Mouse (Mus musculus) testis, postnatal 14 days (tissue): ENCODE data around the gene Aph1a.
"Not testable (repeated sequence)": the region's sequence is repeated elsewhere in the genome, so short reads cannot be mapped to it uniquely, and the experiment has no call there.

Source experiments
- DNase-seq: peaks from one replicate; pipeline ENCODE4 v3.0.0; 2021; ENCODE audit warnings: low spot score

Aph1a gene

DNA sequence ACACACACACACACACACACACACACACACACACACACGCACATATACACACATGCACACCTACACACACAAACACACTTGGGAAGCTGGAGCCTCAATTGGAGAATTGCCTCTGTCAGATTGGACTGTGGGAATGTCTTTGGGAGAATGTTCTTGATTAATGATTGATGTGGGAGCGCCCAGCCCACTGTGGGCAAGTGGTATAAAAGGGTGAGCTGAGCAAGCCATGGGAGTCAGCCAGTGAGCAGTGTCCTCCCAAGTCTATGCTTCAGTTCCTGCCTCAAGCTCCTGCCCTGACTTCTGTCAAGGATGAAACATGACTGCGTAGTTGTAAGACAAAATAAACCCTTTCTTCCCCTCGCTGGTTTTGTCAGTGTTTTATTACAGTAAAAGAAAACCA, 6.2 kb upstream of the Aph1a start:
- no peak for DNase-seq

DNA sequence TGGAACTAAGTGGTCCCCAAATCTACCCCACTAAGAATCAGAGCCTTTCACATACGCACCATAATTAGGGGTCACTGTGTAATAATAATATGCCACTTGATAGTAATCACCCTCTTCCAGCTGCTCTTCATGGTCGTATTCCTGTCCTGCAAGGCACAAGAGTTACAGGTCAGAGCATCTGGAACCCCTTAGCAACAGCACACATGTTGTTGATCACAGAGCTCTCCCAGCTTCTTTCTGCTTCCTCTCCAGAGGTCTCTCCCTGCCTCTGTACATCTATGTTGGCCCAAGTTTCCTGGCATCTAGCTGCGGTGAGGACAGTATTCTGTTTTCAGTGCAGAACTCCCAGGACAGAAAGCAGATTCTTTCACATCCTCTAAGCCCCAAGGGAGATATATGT, 4.1 kb upstream of the Aph1a start:
- no peak for DNase-seq

DNA sequence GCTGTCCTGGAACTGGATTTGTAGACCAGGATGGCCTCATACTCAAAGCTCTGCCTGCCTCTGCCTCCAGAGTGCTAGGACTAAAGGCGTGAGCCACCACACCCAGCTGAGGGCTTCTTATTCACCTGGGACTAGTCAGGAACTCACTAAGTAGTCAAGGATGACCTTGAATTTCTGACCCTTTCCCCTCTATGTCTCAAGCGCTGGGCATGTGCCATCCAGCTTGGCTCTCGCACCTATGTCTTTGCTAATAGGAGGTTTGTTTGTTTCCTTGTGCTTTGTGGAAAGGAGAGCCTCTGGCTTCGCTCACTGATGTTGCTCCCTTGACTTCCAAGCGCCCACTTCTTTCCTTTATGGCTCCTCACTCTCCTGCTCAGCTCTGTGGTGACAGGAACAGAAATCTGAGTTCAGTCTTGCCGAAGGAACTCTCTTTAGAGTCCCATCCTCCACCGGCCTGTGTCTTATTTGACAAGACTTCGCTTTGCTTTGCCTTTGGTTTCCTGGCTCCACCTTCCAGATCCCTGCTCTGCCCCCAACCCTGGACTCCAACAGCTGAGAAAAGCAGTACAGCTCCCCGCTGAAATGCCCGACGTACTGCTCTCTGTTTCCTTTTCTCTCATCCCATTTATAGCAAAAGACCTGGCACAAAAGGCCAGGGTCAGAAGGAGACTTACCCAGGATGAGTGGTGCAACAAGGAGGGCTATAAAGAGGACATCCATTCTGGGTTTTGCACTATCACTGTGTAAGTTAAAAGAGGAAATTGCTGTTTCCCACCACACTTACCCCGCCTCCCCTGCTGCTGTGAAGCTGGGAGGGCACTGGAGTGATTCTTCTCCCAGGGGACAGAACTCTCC, 2.3 kb upstream of the Aph1a start, which contains the start of gene BC028528:
Gene BC028528, minus strand, starts transcription at position 795 of the 855 bp plus-strand sequence.
- no peak for DNase-seq

DNA sequence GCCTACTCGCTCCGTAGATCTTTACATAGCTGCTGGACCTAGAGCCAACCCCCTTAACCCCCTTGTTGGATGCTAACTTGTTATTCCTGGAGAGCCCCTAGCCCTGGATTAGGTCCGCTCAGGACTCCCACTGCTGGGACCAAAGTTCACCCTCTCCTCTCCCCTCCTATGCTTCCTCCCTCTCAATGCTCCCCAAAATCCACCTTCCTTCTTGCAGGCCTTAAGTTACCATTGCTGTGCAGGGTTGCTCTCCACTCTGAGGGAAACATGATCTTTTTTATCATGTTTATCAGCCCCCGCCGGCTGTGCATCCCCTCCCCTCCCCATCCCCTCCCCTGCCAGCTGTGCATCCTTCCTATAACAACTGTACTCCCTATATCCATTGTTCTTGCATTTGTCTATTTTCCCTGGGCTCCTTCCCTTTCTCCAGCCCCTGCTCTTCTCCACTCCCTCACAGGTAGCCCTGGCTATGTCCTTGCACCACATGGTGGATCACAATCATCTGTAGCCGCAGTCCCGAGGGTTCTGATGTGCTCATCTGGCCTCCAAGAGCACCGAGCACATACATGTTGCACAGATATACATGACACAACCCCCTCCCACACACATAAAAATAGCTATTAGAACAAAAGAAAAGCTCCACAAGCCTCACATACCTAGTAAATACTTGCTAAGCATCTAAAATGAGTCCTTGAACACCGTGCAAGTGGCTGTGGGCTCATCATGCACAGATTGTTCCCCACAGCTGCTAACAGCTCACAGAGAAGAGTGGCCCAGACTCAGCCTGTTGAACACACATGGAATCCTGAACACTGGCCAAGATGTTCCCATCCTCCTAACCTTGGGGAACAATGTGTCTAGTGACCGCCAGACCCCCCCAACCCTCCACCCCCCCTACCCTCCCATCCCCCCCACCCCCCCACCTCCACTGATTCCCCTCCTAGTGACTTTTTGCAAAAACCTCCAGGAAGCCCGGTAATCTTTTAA, 1.4 kb upstream of the Aph1a start:
- peak; percentile 60 for DNase-seq

DNA sequence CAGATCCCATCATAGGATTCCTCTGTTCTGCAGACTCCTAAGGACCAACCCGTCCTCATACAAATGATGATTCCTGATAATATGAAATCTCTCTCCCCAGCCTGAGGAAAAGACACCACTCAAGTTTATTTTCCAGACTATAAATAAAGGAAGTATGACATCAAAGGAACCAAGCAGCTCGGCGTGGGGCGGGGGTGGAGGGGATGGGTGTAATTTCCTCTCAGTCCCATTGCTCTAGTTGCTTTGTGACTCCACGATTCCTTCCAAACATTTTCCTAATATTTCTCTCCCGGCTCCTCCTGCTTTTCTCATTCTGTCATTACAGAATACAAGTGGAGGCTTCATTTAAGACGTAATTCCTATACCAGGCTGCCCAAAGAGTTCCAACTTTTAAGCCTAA, 643 bp upstream of the Aph1a start:
- DNase-seq = no peak

DNA sequence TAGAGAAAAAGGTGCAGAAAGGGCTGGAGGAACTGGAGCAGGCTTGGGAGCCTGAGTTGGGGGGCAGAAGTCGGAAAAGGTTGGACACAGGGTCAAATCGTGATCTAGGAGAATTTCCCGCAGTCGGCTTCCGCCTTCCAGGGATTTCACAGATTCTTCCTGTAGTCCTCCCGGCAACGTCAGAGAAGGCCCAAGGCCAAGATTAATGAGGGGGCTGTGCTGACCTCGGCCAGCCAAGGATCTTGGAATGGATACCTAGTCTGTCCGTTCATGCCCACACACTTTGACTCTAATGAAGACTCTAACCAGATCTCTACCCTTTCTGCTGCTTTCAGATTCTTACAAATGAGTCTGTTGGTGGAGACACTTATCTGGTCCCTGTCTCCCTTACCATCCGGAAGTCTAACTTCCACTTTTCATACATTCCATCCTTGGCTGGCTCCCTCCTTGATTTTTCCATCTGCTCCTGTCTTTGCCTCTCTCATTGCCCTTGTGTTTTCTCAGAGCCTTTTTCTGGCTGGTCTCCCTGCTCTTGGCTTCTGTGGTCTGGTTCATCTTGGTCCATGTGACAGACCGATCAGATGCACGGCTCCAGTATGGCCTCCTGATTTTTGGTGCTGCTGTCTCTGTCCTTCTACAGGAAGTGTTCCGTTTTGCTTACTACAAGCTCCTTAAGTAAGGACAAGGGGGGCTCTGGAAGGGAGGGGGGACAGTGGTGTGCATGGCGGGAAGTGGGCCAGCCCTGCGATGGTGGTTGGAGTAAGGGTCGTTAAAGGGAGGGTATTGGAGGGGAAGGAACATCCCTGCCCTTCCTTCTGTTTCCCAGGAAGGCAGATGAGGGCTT, 770 bp downstream of the Aph1a start:
- DNase-seq = peak; percentile 77

DNA sequence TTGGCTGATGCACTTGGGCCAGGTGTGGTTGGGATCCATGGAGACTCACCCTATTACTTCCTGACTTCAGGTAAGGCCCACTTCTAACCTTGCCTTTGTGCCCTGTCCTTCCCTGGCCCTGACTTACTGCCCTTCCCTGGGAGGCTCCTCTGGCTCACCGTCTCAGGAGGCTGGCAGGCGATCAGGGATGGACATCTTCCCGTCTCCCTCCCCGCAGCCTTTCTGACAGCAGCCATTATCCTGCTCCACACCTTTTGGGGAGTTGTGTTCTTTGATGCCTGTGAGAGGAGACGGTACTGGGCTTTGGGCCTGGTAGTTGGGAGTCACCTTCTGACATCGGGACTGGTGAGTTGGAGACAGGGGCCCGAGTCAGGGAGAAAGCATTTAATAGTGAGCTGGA, 1.7 kb downstream of the Aph1a start:
- not testable (repeated sequence) for DNase-seq

DNA sequence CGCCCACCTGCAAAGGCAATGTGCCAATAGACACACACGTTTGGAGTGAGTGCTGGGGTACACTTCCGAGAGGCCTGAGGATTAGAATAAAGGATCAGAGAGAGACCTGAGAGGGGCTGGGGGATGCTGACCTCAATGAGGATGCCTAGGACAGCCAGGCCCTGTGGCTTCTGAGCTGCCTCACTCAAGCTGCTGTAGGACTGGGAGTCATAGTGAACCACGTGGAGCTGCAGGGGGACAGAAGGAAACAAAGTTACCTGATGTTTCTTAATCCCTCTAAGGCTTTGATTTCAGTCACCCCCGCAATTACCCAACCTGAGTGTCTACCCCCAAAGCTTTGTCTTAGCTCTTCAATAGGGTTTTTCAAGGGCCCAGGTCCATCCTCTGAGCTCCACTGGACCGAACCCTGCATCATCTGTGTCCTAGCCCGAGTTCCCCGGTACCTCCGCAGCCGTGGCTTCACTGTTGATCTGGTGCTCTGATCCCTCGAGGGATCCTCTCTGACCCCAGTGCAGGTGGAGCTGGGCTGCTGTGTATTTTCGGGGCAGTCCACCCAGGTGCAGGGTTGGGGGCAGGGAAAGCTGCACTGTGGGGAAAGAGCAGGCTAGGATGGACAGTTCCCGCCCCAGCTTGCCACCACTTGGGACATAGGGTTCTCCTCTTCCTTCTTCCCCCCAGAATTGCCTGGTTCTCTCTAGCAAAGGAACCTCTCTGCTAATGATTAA, 6.2 kb downstream of the Aph1a start:
- DNase-seq = peak; percentile 64

DNA sequence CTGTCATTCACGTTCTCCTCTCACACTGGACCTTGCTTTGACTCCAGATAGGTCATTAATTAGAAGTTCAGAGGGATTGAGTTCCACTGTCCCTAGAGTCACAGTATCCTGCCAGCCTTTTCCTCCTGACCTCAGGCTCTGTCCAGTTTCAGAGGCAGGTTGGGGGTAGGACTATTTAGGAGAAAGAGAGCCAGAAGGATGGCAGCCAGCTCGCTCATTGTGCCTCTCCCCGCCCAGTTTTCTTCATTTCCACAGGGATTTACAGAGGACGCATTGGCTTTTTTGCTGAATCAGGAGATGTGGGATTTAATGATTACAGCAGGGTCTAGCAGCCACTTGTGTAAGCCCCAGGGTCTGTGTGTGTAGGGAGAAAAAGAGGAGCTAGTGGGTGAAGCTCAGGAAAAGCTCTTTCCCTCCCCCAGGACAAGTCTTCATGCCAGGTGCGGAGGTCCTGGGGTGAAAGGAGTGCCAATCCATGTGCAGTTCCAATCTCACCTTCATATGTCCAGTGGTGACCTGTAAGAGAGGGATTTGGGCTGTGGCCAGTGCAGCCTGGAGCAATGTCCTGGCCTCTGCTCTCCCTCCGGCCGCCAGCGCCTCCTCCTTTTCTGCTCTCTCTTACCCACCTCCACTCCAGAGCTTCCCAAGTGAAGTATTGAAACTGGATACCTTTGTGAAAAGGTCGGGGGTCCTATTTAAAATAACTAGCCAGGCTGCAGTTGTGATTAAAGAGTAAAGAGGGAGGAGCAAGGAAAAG, 8.0 kb downstream of the Aph1a start:
- no peak for DNase-seq

DNA sequence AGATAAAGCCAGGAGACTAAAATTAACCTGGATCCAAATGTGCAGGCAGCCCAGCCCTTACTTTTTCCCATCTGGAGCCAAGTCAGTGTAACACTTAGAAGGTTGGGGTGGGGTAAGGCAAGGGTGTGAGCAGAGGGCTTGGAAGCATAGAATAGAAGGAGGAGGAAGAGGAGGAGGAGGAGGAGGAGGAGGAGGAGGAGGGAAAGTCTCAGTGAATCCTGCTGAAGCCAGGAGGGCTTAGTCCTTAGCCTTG, 8.5 kb downstream of the Aph1a start:
- DNase-seq = no peak

DNA sequence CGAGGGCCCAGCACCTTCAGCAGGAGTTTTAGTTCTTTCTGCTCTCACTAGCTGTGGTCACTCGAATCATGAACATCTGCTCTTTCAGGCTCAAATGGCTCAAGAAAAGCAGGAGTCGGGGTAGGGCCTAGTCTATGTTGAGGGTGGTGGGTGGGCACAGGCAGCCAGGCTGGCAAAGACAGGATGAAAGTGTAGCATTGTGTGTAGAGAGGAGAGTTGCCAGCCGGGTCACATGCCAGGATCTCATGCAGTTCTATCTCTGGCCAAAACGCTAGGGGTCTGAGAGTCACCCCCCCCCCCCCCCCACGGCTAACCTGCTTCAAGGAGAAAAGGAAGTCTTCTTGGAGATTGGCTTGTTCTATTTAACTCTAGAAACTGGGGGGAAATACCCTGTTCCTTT, 8.9 kb downstream of the Aph1a start:
- DNase-seq = no peak

DNA sequence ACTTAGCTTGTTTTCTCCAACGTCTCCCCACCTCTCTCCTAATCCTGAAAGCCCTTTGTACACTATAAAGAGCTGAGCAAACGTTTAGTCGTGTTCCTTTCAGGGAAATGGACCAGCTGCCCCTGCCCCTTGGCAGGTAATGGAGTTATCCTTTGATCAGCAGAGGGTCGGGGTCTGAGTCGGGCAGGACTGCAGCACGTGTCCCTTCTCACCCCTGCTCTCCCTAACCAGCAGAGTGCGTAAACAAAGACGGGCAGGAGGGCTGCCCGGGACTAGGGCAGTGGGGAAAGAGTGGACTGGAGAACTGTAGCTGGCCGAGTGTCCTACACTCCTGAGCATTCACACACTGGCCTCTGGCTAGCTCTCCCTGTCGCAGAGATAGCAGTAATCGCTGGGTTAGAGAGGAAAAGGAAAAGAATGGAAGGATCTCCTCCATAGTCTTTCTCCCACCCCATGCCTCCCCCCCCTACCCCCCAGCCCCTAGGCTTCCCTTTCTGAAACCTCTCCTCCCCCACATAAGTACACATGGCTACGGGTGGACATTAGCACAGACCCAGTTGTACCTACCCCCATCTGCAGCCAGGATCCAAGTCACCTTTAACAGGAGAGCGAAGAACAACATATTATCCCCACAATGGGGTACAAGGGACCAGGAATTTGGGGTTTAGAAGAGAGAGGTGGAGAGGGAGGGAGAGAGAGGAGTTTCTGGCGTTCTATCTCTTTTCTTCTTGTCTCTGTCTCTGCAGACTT, 10.2 kb downstream of the Aph1a start:
- DNase-seq = no peak

DNA sequence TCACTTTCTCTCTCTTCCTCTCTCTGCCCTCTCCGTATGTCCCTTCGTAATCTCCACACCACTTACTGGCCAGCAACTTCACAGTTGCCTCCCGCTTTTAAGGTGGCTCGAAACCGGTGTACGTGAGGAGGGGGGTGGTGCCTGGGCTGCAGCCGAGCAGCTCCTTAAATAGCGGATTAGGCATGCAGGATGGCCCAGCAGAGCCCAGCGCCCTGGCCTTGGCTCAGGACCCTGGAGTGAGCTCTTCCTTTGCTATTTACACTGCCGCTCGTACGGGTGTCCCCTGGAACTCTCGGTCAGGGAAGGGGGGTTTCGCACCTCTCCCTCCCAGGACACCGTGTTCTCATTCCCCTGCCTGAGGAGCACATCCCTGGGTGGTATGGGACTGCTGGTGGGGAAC, 10.8 kb downstream of the Aph1a start, which contains the start of gene Car14:
Gene Car14, minus strand, starts transcription at position 124 of the 400 bp plus-strand sequence.
- peak; percentile 34 for DNase-seq

DNA sequence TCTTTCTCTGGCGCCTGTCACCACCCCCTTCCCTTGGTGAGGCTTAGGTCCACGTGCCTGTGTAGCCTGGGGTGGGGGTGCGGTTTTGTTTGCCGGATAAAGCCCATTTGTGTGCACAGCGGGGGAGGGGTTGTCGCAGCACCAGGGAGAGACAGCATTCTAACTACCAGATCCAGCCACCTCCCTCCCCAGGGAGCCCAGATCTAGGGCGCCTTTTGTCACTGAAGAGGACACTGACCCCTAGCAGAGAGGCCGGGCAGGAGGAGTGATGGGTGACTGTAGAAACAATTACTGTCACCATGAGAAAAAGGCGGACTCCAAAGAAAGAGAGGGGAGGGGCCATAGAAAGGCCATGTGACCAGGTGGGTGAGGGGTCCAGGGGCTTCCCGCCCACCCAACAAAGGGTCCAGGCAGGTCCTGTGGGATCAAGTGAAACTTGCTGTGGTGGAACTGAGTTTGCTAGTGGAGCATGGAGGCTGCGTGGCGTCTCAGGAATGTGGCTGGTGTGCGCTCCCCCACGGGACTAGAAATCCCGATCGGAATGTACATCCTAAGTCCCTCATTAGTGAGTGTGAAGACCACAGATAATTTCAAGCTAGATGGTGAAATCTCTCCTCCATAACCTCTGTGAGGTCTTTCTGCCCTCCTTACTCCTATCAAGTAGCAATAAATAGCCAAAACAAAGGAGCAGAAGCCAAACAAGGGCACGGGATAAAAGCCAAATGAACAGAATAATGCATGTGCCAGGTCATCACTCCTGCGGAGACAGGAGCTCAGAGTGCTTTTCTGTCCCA, 11.6 kb downstream of the Aph1a start:
- DNase-seq = no peak

DNA sequence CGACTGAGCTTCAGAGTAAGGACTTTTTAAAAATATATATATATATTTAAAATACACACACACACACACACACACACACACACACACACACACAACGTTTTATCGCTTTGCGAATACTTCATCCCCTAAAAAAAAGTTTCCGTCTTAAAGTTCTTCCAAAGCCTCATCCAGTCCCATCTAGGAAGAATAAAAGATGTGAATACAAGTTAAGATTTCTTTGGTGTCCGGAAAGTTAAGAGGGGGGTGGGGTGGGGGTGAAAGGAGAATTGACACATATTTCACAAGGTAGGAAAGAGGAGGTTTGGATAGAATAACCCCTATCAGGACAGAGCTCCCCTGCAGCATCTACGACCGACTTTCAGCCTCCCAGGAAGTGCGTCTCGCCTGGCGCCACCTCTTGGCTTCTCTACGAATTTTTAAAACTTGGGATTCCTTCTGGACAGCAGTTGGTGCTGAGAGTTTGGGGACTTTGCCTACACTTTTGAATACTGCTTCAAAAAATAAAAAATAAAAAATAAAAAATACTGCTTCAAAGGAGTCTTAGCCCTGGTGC, 12.2 kb downstream of the Aph1a start:
- DNase-seq = no peak

DNA sequence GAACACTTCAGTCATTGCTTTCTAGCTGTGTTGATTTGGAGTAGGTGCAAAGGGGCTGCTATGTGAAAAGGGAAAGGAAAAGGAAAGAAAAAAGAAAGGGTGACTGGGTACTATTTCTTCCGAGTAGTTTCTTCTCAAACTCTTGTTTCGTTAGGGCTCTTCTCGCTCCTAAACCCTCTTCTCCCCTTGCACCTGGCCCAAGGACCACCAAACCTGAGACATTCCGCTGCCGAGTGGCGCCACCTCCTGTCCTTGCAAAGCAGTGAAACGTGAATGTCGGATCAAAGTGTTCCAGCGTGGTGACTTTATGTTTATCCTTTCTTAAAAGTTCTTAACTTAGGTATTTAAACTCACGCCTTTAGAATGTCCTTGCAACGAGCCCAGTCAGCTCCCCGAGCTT, 13.1 kb downstream of the Aph1a start:
- no peak for DNase-seq

DNA sequence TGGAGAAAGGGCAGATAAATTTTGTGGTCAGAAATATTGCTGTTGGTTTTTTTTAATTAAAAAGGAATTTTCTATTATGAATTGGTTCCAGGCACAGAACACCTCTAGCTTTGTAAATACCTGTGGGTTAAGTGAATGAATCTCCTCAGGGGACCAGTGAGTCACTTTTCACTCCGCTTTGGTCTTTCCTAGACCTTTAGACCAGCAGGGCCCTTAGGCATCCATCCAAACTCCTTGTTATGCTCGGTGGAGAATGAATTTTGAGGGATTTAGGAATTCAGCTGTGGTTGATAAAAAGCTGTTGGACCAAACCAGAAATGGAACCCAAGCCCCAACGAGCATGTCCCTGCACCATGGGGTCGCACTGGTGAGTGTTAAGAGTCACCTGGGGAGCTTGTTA, 13.8 kb downstream of the Aph1a start:
- no peak for DNase-seq

DNA sequence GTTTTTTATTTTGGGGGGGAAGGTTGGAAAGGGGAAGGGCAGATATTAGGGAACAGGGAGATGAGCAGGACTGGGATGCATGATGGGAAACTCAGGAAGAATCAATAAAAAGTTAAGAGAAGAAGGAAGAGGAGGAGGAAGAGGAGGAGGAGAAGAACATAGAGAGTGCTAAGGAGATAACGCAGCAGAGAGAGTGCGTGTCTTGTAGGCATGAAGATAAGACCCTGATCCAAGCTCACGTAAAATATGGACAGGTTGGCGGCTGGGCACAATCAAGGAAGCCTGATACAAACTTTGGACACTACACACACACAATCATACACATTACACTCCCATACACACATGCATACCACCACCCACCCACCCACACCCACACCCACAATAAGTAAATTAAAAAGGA, 20.9 kb downstream of the Aph1a start:
- no peak for DNase-seq

DNA sequence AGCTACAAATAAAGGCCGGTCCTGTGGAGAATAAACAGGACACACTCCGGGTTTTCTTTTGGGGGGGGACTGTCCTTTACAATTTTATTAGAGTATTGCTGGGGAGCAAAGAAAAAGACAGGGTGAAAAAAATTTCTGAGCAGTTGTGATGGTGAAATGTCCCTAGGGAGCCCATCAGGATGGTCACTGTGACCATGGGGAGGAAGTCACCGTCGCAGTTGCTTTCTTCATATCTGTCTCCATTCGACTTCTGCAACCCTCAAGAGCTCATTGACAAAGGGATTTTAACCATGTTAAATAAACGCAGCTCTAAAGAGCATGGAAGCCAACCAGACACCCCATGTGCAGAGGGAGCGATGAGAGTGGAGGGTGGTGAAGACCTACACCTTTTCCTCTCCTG, 23.0 kb downstream of the Aph1a start:
- DNase-seq = no peak
